Mouse (Mus musculus) kidney, adult 2 months (tissue): Measurements from ENCODE around the gene Cd160.

Experiments used
- CTCF ChIP-seq: fragments of 200-500 bp; conservative IDR thresholded peaks from 2 replicates; pipeline ENCODE4 v1.5.1; 2011; ENCODE audit warnings: low read depth, mild to moderate bottlenecking, control low read depth, low read length, moderate library complexity, mixed read lengths; ENCODE audit not compliant: insufficient read depth, insufficient read length
- POLR2A ChIP-seq: fragments of 200-500 bp; IDR thresholded peaks from one replicate; pipeline ENCODE4 v1.6.1; 2011; ENCODE audit warnings: low read depth, low read length, control low read depth

GRCm38 (mm10) chr3:96755935-96756334, 73.2 kb downstream of the Cd160 start:
- TF ChIP-seq POLR2A = no peak
- TF ChIP-seq CTCF = no peak
